Mouse (Mus musculus) liver, adult 2 months (tissue): Measurements from ENCODE around the gene Serpinb7.

ENCODE experiments used
- CTCF ChIP-seq: fragments of 200-500 bp; IDR thresholded peaks from 2 replicates; pipeline ENCODE4 v1.5.1; 2011; ENCODE audit warnings: low read depth, low read length, control low read depth
- POLR2A ChIP-seq: fragments of 200-500 bp; IDR thresholded peaks from 2 replicates; pipeline ENCODE4 v1.6.1; 2011; ENCODE audit warnings: low read length, control low read depth; ENCODE audit not compliant: insufficient read depth; ENCODE audit errors: extremely low read depth

DNA sequence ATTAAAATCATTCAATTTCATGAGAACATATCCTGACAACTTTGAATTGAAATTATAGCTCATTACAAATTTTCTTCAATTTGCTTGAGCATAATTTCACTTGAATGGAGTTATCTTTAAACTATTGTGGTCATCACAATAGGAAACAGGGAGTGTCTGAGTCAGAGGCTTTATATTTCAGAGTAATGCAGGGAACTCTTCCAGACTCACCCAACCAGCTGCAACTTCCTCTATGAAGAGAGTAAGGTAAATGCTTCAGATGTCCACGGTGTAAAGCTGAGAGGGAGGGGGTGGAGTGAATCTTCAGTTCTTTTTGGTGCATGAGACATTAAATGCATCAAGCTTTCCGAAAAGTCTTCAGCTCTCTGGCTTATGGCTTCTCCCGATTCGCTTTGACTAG lies 23.0 kb downstream of the Serpinb7 start:
- TF ChIP-seq CTCF: no peak
- TF ChIP-seq POLR2A: no peak
